Mouse (Mus musculus) gastrocnemius, postnatal 4 days (tissue): ENCODE data around the gene Sphk2. TPM values are rescaled to one million over a fixed set of nuclear protein-coding genes. Genes with fewer than 3 reads are reported as not detected.

Experiments
- DNase-seq, 2 experiments: peaks; one replicate each; pipeline ENCODE4 v3.0.0; 2021 to 2022; ENCODE audit warnings: low spot score in 2 of 2, mixed read lengths in 2 of 2
- total RNA-seq, 2 experiments: library from RNA; stranded (reverse); gene quantifications; 2 replicates each; pipeline ENCODE4 v1.2.3; 2021

The Sphk2 gene
- total RNA-seq, 2 experiments from 2014 or later, result 17.4 to 17.9 TPM

DNA sequence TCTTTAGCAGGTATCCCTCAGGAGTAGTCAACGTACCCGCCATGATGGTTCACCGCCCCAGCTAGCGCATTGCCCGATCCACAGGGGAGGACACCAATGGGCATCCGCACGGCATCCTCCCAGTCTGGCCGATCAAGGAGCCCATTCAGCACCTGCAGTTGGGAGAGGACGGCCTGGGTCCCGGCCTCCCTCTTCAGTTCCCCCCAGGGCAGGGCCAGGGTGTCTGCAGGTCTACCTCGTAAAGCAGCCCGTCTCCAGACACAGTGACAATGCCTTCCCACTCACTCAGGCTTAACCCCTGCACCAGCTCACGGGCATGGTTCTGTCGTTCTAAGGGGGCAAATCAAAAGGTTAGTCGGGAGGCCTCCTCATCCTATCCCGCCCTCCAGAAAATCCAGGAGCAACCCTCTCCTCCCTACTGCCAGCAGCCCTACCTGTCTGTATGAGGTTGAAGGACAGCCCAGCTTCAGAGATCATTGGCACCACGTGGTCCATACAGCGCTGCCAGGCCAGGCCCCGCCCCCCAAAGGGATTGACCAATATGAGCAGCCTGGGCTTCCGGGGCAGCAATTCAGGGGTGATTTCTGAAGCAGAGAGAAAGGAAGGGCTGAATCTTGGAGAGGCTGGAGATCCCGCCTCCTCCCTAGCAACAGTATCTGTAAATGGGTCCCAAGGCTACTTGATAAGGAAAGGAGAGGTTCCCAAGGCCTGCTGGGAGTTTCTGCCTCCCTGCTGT is 5.6 kb downstream of the Sphk2 start:
- no peak for DNase-seq

DNA sequence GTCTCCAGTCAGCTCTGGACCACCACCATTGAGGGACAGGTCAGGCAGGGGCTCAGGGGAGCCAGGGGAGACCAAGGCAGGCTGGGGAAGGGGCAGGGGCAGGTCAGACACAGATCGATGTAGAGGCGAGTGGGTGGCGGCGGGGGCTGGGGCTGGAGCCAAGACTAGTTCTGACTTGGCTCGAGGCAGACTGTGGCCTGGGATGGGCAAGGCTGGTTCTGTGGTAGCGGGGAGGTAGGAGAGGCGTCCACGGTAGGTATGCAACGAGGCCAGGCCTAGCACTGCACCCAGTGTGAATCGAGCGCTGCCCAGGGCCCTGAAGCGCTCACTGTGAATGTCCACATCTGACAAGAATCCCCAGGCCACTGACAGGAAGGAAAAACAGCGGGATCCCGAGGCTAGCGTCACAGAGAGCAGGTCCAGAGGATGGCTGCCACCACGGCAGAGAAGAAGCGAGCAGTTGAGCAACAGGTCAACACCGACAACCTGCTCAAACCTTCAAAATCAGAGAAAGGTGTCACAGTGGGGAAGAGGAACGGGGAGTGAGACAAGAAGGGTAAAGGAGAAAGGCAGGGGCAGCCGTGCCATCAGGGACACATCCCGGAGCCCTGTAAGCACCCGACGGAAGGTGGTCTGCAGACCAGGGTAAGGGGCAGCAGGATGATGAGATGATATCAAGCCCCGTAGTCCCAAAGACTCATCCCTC is 6.3 kb downstream of the Sphk2 start:
- no peak for DNase-seq

DNA sequence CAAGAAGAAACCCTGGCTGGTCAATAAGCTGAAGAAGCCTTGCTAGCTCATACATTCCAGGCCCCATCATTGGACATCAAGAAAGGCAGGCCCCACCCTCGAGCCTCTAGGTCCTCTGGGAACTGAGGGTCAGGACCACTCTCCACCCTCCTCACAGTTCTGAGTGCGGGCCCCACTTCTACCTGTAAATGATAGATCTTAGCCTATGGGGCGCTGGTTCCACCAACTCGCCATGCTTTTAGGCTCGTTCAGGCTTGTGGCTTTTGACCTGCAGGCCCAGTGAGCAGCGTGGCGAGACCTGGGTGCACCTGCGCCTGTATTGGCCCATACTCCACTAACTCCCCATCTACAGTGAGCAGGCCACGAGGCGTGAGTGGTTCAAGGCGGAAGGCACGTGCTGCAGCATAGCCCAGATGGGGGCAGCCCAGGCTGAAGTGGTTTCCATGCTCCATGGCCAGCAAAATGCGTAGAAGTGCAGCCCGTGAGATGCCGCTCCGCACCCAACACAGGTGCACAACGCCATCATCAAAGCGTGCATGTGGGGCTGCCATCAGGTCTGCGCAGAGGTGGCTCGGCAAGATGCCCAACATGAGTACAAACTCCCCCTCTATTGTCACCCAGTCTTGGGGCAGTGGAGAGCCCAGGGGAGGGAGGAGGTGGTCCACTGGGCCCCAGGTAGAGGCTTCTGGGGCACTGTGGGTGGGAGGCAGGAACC is 7.2 kb downstream of the Sphk2 start:
- no peak for DNase-seq

DNA sequence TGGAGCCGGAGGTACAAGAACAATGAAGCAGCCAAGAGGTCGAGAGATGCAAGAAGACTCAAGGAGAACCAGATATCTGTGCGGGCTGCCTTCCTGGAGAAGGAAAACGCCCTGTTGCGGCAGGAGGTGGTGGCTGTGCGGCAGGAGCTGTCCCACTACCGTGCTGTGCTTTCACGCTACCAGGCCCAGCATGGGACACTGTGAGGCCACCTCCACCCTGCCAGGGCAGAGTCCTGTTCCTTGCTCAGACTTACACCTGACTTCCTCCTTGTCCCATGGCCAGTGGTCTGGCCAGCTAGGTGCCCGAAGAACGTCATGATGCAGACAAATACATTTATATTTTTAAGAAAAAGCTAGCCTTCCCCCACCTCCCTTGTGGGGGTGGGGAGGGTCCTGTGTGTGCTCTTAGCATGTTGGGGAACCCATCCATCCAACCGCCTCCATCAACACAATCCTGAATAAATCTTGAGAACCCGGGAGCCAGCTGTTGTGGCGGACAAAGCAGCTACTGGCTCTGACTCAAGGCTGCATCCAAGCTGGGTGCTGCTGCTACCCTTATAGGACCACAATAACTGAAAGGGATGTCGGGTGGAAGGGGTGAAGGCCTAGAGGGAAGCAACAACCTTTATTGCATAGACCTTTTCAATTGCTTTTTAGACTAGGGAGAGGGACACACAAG is 8.0 kb downstream of the Sphk2 start:
- no peak for DNase-seq

DNA sequence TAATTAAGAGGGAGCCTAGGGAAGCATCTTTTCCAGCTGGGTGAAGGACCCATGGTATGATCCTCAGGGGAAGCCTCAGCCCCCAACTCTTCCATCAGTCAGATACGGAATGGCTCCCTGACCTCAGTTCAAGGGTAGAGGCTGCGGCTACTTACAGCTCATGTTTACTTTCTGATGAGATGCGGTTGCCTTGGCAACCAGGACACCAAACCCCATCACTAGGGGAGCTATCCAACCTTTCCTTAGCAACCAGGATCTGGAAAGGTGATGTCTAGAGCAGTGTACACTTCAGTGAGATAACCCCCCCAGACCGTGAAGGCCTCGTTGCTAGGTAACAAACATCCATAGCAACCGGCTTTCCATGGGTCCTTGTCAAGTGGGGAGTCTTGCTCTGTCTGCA is 8.8 kb downstream of the Sphk2 start:
- no peak for DNase-seq

DNA sequence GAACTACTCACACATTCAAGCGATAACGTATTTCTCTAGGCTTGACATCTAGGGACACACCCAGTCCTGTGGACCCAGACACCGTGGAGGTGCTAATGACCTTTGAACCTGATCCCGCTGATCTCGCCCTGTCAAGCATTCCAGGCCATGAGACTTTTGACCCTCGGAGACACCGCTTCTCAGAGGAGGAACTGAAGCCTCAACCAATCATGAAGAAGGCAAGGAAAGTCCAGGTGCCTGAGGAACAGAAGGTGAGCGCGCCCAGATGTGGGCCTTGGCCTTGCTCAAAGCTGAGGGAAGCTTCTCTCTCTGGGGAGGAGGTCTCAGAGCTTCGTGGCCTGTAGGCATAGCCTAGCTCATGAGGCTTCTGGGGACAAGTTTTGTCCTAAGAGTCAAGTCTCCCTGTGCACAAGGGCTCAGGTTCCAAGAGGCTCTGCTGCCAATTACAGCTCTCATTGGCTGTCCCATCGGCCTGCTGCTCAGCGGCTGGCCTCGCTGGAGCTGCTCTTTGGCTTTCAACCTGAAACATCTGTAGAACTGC is 9.5 kb downstream of the Sphk2 start:
- DNase-seq, result no peak

DNA sequence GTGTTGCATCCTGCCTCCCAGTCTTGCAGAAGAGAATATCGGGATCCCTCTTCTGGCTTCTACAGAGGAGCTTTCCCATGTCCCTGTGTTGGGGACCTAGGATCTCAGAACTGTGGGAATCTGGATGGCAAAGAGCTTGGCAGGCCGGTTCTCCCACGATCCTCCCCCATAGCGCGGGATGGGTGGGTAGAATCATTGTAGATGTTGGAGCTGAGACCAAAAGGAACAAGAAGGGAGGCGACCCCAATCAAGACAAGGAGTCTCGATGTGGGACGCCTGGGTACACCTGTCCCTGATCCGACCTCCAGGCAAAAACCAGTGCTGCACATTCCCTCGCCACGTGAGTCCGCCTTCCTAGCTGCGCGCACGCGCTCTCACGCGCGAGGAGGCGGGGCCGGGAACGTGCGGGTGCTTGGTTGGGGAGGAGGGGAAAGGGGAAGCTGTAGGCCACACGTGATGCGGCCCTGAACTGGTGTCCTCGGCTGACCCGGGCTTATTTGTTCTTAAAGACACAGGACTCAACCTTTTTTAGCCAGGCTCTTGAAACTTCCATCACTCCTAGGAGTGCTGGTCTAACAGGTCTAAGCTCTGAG is 10.3 kb downstream of the Sphk2 start:
- peak; percentile 90 to 93 for DNase-seq

DNA sequence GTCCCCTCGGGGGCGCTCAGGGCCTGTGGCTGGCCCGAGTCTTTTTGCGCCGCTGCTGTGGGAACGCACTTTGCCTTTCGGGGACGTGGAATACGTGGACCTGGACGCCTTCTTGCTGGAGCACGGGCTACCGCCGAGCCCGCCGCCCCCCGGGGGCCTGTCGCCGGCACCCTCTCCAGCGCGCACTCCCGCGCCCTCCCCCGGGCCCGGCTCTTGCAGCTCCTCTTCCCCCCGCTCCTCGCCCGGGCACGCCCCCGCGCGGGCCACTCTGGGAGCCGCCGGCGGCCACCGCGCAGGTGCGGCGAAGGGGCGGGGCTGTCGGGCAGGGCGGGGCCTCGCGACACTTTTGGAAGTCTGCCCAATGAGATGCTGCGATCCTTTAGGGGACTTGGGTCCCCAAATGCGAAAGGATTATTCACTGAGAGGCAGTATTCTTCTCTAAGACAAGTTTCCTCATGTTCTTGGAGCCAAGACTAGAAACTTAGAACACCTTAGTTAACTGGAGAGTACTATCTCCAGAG is 11.0 kb downstream of the Sphk2 start:
- DNase-seq, result peak; percentile 84 to 86

DNA sequence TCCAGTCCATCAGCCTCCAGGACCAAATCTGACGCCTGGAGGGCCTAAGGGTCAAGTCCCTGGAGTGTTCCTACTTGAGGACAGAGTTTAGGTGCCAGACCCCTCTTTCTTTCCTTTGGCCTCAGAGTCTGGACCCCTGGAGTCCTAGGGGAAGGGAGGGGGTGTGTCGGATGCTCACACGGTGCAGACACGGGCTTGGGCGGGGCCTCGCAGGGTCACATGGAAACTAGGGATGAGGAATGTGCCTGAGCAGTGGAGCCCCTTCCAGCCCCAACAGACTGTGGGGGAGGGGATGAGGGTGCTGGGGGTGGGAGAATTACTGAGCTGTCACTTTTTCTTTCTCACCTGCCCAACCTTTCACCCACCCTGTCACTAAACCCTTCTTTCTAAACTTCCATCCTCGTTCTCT is 11.9 kb downstream of the Sphk2 start:
- DNase-seq, result peak in 1 of 2 experiments; percentile 80

DNA sequence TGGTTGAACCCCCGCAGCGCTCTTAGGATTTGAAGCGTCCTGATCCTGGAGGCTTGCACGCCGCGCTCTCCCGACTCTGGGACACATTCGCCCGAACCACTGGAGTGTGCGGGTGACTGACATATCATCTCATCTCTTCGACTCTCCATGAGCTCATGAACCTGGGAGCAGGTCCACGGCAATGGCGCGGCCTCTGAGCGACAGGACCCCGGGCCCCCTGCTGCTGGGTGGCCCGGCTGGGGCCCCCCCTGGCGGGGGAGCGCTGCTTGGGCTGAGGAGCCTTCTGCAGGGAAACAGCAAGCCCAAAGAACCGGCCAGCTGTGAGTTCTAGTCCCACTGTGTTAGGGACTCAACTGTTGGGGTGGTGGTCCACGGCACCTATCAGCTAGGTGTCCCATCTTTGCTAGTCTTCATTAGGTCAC is 12.3 kb downstream of the Sphk2 start:
- peak in 1 of 2 experiments; percentile 50 for DNase-seq

DNA sequence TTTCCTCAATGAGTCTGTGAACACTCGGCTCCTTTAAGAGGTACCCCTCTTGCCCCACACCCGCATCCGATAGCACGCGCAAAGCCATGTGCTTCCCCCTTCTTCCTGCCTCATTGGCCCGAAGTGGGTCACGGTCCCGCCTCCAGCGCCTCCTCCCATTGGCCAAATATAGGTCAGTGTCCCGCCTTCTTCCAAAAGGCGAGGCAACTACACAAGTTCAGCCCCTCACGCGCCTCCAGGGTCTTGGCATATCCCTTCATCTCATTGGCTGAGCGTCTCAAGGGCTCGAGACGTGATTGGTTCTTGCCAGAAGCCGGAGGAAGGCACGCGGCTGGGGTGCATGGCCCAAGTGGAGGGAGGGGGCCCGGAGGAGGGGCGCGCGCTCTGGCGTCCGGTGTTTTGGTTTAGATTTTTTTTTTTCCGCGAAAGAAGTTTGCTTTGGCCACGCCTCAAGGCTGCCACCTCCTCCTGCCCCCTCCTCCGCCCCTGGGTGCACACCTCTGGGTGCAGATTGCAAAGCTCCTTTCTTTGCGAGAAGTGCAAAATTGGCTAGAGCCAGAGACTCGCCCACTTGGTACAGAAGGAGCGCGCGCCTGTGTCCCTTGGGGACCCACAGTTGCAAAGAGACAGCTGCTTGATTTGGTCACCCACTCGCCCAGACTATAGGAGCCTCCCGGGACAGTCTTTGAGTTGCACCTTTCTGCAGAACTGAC is 12.9 kb downstream of the Sphk2 start, which contains the start of gene Dbp:
Gene Dbp (plus strand): TSS at position 359 of the 713 bp plus-strand sequence.
- peak; percentile 93 to 97 for DNase-seq

DNA sequence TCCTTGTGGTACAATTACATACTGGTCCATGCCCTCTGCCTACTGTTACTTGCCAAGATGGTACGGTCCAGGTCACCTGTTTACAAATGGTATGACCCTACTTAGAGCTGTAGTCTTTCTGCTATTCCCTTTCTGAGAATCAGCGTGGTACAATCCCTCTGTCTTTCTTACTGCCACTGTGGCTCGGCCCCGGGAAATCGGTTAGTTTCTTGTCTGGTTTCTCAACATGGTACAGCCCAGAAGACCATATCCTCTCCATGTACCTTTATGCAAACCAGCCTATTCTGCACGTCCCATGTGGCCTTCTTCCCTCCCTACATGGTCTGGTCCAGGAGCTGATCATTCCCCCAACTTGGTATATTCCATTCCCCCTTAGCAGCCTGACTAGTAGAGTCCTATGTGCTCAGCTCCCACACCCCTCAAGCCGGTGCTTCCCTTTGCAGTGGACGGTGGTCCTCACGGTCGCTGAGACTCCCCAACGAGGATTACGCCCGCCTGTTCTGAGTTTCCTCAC is 13.7 kb downstream of the Sphk2 start:
- DNase-seq, result peak in 1 of 2 experiments; percentile 61

DNA sequence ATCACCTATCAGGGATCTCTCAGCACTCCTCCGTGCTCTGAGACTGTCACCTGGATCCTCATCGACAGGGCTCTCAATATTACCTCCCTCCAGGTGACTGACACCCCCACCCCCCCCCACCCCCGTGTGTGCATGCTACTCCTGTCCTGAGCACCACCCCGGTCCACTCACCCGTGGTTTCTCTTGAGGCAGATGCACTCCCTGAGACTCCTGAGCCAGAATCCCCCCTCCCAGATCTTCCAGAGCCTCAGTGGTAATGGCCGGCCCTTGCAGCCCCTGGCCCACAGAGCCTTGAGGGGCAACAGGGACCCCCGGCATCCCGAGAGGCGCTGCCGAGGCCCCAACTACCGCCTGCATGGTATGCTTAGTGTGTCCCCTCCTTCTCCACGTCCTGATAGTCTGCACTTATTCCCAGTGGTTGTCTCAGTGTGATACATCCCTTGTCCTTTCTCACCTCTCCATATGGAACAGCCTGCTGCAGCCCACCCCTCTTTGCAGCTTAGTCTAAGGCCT is 14.2 kb downstream of the Sphk2 start:
- no peak for DNase-seq

DNA sequence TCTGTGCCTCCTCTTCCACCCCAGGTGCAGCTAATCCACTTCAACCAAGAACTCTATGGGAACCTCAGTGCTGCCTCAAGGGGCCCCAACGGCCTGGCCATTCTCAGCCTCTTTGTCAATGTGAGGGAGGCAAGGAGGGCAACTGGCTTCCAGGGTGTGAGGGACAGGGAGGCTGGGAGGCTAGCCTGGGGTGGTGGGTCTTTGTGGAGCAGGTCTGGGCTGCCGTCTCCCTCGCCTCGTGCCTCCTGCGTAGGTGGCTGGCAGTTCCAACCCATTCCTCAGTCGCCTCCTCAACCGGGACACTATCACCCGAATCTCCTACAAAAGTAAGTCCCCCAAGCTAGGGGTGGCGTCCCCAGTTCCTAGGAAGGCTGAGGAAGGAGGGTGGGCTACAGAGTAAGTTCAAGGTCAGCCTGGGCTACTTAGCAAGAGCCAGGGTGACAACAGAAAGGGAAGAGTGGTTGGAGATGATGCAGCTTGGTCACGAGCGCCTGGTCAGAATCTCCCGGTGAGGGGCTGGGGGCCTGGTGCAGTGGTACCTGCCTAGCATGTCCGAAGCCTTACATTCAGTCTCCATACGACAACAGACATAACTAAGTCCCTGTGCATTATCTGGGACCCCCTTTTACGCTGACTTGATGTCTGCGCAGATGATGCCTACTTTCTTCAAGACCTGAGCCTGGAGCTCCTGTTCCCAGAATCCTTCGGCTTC is 14.8 kb downstream of the Sphk2 start:
- no peak for DNase-seq

DNA sequence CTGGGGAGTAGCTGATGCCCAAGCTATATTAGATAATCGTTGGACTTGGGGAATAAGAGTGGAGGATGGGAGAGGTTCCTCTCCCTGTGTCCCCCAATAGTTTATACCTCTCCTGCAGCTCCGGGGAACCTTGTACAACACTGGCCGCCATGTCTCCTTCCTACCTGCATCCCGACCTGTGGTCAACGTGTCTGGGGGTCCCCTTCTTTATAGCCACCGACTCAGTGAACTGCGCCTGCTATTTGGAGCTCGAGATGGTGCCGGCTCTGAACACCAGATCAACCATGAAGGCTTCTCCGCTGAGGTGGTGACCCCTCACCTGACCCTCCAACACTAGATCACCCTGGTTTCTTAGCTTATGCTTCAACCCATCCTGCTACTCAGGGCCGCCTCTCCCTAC is 15.5 kb downstream of the Sphk2 start:
- no peak for DNase-seq

DNA sequence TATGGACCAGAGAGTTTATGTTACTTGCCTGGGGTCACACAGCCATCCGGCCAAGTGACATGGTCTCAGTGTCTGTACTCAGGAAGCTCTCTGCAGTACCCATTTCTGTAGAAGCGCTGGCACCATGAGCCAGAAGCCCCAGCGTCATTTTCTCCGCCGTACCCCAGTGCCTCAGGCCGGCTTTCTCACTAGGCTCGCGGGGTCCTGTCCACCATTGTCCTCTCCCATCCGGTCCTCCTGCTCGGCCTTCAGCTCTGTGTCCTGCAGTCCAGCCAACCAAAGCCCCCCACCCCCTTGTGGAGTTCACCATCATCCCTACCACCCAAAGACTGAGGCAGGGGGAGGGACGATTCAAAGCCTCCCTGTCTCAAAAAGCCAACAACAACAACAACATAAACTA is 16.2 kb downstream of the Sphk2 start:
- no peak for DNase-seq

DNA sequence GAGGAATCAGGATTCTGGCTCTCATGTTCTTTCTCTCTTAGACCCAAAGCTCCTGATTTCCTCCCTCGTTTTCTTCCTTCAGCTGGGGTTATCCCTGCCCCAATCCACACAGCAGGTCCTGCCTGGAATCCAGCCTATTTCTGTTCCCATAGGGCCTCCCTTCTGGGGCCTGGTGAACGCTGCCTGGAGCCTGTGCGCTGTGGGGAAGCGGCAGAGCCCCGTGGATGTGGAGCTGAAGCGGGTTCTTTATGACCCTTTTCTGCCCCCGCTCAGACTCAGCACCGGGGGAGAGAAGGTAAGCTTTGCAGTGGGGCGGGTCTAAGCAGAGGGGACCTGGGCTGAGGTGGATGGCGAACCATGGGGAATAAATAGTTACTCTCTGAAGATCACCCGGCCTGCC is 16.7 kb downstream of the Sphk2 start:
- DNase-seq, result no peak

DNA sequence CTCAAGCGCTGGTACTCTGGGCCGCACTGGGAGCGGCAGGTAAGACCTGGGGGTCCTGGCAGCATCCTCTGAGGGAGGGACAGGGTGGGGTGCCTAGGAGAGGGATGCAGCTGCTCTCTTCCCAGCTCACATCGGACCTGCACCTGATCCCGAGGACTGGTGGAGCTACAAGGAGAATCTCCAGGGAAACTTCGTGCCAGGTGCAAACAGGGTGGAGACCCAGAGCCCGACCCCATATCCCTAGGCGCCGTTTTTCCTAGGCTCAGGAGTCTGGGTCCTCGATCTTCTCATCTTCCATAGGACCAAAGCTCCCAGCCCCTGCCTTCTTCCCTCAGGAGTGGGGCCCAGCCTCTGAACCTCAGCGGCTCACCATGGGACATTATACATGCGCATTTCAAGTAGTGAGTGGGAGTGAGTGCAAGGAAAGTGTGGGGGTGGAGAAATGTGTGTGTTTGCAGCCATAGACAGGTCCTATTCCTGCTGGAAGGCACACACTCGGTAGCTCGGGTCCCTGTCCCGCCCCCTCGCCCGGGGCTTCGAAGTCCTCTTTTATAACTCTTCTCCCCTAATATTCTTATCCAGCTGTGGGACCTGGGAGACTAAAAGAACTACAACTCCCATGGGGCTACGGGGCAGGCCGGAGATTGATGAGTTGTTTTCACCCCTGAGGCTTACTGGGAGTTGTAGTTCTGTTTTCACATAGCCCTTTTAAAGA is 17.3 kb downstream of the Sphk2 start:
- peak in 1 of 2 experiments; percentile 76 for DNase-seq
